Mouse (Mus musculus) lung, embryonic 16.5 days (tissue): ENCODE data around the gene Capn7. TPM values are rescaled to one million over a fixed set of nuclear protein-coding genes. Genes with fewer than 3 reads are reported as not detected.
A peak's percentile ranks its signal among the peaks of the same experiment; 100 is the strongest.

ENCODE experiments used
- ATAC-seq: fragments of 200-750 bp; cut with Nextera tagmentation; 2 replicates; pipeline ENCODE4 v1.8.0; 2017; ENCODE audit warnings: low read depth, mild to moderate bottlenecking, moderate library complexity
- H3K27ac ChIP-seq: fragments of 300-500 bp; sonication (generic); 2 replicates; pipeline ENCODE4 v1.5.1; 2014; ENCODE audit warnings: mild to moderate bottlenecking, control low read depth, low read length
- H3K27me3 ChIP-seq: fragments of 300-500 bp; sonication (generic); 2 replicates; pipeline ENCODE4 v1.6.1; 2014; ENCODE audit warnings: low read depth, low read length, mixed read lengths; ENCODE audit not compliant: control insufficient read depth, insufficient read depth
- H3K36me3 ChIP-seq: fragments of 300-500 bp; sonication (generic); 2 replicates; pipeline ENCODE4 v1.6.1; 2014; ENCODE audit warnings: low read length; ENCODE audit not compliant: control insufficient read depth, insufficient read depth
- H3K4me1 ChIP-seq: fragments of 300-500 bp; sonication (generic); replicated peaks from 2 replicates; pipeline ENCODE4 v1.6.1; 2014; ENCODE audit warnings: low read length, mixed read lengths; ENCODE audit not compliant: control insufficient read depth, insufficient read depth
- H3K4me2 ChIP-seq: fragments of 300-500 bp; sonication (generic); 2 replicates; pipeline ENCODE4 v1.6.1; 2014; ENCODE audit warnings: low read depth, low read length, control low read depth
- H3K4me3 ChIP-seq: fragments of 300-500 bp; sonication (generic); 2 replicates; pipeline ENCODE4 v1.5.1; 2014; ENCODE audit warnings: mild to moderate bottlenecking, low read length, control low read depth
- H3K9ac ChIP-seq: fragments of 300-500 bp; sonication (generic); 2 replicates; pipeline ENCODE4 v1.6.1; 2014; ENCODE audit warnings: low read length, control low read depth
- H3K9me3 ChIP-seq: fragments of 300-500 bp; sonication (generic); 2 replicates; pipeline ENCODE4 v1.6.1; 2016; ENCODE audit warnings: low read length; ENCODE audit not compliant: control insufficient read depth
- WGBS: fragments of 180-500 bp; shearing (Covaris S2); extraction: QIAGEN DNeasy Blood & Tissue Kit; methylation state at CpG from one replicate; pipeline ENCODE4 v1.1.7; 2014; 5-methylcytosine and 5-hydroxymethylcytosine counted together
- polyA plus RNA-seq: library from polyadenylated mRNA; unstranded; fragments of >200 nt; fragmentation: Nextera tagmentation; extraction: Ambion mirVana; gene quantifications from 2 replicates; pipeline ENCODE4 v1.2.1, GENCODE M21; 2015

The Capn7 gene
- polyA plus RNA-seq, 1 experiment from 2014 or later: 34.9 TPM

DNA sequence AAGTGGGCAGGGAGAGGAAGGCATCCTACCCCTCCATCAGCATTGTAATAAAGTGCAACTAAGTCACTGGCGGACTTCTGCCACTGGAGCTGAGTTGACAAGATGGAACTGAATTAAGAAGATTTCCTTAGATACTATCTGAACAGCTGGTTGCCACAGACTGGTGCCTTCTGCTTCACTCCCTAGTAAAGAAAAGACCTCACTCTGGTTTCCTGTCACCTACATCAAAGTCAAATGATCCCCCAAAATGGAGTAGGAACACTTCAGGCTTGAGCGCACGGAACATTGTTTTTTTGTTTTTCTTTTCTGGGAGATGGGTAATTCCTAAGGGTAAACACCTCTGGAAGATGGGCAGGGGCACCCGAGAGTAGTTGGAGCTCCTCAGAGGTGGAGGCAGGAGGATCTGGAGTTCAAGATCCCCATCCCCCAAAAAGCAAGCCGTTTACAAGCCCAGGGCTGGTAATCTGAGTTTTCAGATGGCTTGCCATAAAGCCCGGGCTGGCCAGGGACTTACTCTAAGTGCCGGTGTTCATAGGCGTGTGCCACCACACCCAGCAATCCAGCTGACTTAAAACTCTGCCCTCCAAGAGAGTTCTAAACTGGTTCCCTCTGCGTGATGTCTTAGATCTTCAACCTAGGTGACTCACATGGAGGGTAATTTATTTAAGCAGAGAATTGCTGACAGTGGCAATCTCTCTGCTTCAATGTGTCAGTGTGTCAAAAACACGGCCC is 78.0 kb downstream of the Capn7 start:
- no peak for ATAC-seq
- Histone ChIP-seq H3K27ac (no peak overlapping the region), H3K27me3 (peaks cover 58% of the 10 kb centered on the region), H3K9me3 (no peaks in the 10 kb centered on the region), H3K4me3 (no peak overlapping the region), H3K9ac (no peak overlapping the region), H3K4me2 (no peak overlapping the region), H3K36me3 (no peaks in the 10 kb centered on the region), H3K4me1 (peaks cover 33% of the 10 kb centered on the region)
- 62% methylated on average over 10 of the region's 10 CpGs for WGBS

DNA sequence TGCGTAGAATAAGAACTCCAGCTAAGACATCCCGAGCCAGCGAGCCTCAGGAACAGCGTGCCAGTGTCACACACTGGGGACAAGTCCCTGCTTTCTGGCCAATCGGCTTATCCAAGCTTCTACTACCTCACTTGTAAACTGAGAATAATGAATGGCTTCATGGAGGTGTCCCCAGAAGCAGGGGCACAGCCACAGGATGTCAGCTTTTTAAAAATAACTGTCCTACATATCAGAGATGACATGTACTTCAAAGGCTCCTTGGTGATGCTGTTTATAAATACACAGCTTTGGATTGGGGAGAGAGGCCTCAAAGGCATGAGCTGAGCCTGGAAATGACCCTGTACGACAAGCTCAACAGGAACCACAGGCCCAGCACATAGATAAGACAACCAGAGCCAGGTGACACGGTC is 78.5 kb downstream of the Capn7 start:
- WGBS: 34% methylated on average over 7 of the region's 7 CpGs
- Histone ChIP-seq H3K4me3 (no peak overlapping the region), H3K27ac (no peak overlapping the region), H3K9ac (no peak overlapping the region), H3K27me3 (peaks cover 60% of the 10 kb centered on the region), H3K36me3 (no peaks in the 10 kb centered on the region), H3K4me1 (peaks cover 35% of the 10 kb centered on the region), H3K9me3 (no peaks in the 10 kb centered on the region), H3K4me2 (no peak overlapping the region)
- no peak for ATAC-seq

DNA sequence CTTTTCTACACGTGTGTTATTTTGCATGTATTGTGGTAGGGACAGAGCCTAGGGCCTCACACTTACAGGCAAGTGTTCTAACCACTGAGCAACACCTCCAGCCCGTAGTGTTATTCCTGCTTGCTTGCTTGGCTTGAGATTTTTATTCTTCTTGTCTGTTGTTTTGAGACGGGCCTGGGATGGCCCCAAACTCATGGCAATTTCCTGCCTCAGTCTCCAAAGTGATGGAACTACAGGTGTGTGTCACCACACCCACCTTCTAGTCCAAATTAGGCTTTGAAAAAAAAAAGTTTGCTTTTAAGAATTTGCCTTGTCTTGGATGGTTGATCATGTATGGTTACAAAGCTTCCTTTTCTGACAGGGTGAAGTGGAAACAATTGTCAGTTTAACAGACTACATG is 80.0 kb downstream of the Capn7 start:
- no peak for ATAC-seq
- H3K27ac ChIP-seq: no peak overlapping the region
- H3K36me3 ChIP-seq: no peaks in the 10 kb centered on the region
- H3K9ac ChIP-seq: no peak overlapping the region
- no peaks in the 10 kb centered on the region for H3K9me3 ChIP-seq
- H3K4me3 ChIP-seq: no peak overlapping the region
- peaks cover 60% of the 10 kb centered on the region for H3K27me3 ChIP-seq
- H3K4me1 ChIP-seq: peaks cover 43% of the 10 kb centered on the region
- 62% methylated on average over 3 of the region's 3 CpGs for WGBS
- H3K4me2 ChIP-seq: no peak overlapping the region

DNA sequence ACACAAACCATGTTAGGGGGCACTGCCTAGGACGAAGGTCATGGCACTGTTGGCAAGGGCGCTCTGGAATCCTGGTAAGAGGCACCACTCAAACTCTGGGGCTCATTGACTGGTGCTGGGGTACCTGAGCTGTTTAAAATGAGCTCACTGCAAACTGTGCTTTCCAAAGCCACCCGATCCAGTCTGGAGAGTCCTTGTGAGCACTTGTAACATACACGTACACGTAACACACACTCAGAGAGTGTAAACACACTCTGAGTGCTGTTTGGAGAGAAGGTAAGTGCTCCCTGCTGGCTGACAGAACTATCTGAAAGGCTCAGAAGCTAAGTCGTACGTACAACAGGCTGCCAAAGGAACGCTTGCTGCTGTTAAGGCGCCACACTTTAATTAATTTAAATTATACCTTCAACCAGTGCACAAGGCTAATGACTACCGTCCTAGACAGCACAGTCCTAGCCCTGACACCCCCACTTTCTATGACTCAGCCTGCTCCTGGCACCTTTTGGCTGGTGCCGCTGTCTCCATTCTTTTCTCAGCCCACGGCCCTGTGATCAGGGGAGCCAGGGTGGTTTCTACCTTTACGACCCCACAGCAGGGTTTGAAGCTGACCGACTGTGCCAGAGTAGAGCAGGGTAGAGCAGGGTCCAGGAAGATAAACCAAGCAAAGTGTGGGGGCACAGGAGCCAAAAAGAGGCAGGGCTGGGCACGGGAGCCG is 80.6 kb downstream of the Capn7 start:
- peak; percentile 89 for ATAC-seq
- WGBS: 53% methylated on average over 16 of the region's 16 CpGs

DNA sequence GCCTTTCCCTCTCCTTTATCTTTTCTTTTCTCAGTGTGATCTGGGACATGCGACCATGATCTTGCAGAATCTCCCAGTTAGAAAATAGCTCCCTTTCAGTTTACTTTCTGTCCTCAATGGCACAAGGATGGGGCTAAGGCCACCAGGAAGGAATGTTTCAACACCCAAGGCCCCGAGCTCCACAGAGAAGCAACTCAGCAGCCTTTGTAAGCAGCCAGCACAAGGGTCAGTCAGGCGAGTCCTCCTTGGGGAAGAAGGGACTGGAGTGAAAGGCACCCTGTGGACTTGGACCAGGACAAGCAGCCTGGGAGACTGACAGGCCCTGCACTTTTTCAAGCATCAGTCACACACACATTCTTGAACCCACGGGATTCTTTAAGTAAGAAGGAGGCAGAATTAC is 82.8 kb downstream of the Capn7 start:
- Histone ChIP-seq H3K27ac (no peak overlapping the region), H3K27me3 (peaks cover 51% of the 10 kb centered on the region), H3K4me2 (no peak overlapping the region), H3K9me3 (no peaks in the 10 kb centered on the region), H3K9ac (no peak overlapping the region), H3K4me3 (no peak overlapping the region), H3K4me1 (peaks cover 51% of the 10 kb centered on the region), H3K36me3 (no peaks in the 10 kb centered on the region)
- WGBS: 38% methylated on average over 4 of the region's 4 CpGs
- ATAC-seq: no peak

More for the DNA sequence above, 80.6 kb downstream of the Capn7 start:
- Histone ChIP-seq H3K27ac (no peak overlapping the region), H3K9me3 (no peaks in the 10 kb centered on the region), H3K4me3 (no peak overlapping the region), H3K36me3 (no peaks in the 10 kb centered on the region), H3K27me3 (peaks cover 54% of the 10 kb centered on the region), H3K4me1 (peaks cover 43% of the 10 kb centered on the region), H3K9ac (no peak overlapping the region), H3K4me2 (no peak overlapping the region)

DNA sequence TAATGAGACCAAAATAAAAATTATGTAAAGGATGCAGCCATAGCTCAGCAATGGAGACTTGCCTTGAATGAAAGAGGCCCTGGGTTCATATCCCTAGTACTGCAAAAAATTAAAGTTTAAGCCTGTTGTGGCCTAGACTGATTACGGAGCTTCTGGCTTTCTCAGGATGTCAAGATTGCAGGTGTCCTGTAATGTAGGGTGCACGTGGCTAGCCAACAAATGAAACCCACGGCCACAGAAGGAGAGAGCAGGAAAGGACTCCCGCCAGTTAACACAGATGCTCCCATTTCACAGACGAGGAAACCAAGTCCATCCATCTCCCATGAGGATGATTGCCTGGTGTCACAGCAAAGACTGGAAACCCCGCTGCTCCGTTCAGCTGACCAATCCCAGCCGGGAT is 83.7 kb downstream of the Capn7 start:
- 91% methylated on average over 8 of the region's 8 CpGs for WGBS
- H3K4me2 ChIP-seq: no peak overlapping the region
- H3K27ac ChIP-seq: no peak overlapping the region
- no peak overlapping the region for H3K4me3 ChIP-seq
- H3K4me1 ChIP-seq: peaks cover 44% of the 10 kb centered on the region
- no peaks in the 10 kb centered on the region for H3K36me3 ChIP-seq
- peaks cover 46% of the 10 kb centered on the region for H3K27me3 ChIP-seq
- no peaks in the 10 kb centered on the region for H3K9me3 ChIP-seq
- ATAC-seq: no peak
- no peak overlapping the region for H3K9ac ChIP-seq

DNA sequence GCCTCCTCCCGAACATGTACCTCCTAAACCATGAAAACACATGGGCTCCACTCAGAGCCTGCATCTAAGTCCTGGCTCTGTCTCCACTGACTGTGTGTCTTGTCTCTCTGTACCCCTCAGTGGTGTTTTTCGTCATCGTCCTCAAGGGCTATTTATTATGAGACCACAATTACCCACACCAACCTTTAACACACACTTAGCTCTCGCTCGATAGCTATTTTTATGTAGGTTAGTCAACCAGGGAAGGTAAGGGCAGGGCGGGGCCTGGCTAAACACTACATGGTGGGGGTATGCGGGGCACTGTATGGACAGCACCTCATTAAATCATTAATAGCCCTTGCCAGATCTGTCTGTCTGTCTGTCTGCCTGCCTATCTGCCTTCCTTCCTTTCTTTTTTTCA is 84.1 kb downstream of the Capn7 start:
- Histone ChIP-seq H3K4me3 (no peak overlapping the region), H3K9me3 (0 out of 2 replicates have a peak, but pooled peaks cover 2% of the 10 kb centered on the region), H3K4me1 (peaks cover 40% of the 10 kb centered on the region), H3K9ac (no peak overlapping the region), H3K36me3 (no peaks in the 10 kb centered on the region), H3K27ac (no peak overlapping the region), H3K4me2 (no peak overlapping the region), H3K27me3 (peaks cover 42% of the 10 kb centered on the region)
- 74% methylated on average over 7 of the region's 7 CpGs for WGBS
- no peak for ATAC-seq

DNA sequence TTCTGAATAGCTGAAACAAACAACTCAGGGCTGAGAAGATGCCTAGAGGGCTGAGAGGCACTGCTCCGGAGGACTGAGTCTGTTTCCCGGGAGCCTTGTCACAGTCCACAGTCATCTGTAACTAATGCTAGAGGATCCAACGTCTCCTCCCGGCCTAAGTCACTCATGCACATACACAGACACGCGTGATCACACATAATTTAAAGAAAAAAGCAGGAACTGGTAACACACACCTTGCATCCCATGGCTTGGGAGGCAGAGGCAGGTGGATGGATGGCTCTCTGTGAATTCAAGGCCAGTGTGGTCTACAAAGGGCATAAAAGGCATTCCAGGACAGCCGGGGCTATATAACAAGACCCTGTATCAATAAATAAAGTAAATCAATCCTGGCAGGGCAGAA is 84.5 kb downstream of the Capn7 start:
- H3K27ac ChIP-seq: no peak overlapping the region

More for the DNA sequence above, 84.5 kb downstream of the Capn7 start:
- Histone ChIP-seq H3K4me2 (no peak overlapping the region), H3K4me3 (no peak overlapping the region), H3K36me3 (no peaks in the 10 kb centered on the region; the same call in 1 of the 2 replicates), H3K4me1 (peaks cover 40% of the 10 kb centered on the region), H3K9me3 (0 out of 2 replicates have a peak, but pooled peaks cover 3% of the 10 kb centered on the region), H3K9ac (no peak overlapping the region), H3K27me3 (peaks cover 39% of the 10 kb centered on the region)
- ATAC-seq: no peak
- 70% methylated on average over 7 of the region's 7 CpGs for WGBS
